In genomic region chr3:121290681-121291080, GRCm38 (mm10) we compare ENCODE assay signal across 10 mouse cellular contexts. TPM values are rescaled to one million over a fixed set of nuclear protein-coding genes. Genes with fewer than 3 reads are reported as not detected.
DNase-seq lines count a peak whose midpoint lies in the region; ATAC-seq and TF ChIP-seq lines count a peak whose summit lies in the region.
"Had no signal": no experiment of that assay in that cellular context is flagged by ENCODE, and none has a peak within 500 bp of the region (broad histone marks: within the 10 kb centered on the region; RNA-seq: fewer than 3 reads in every experiment).

No protein-coding gene starts in this region.

- H3K4me2 ChIP-seq in intestine, embryonic 16.5 days (ENCODE audit: low read depth, low read length), result peak overlapping the region; percentile 69
- H3K4me2 ChIP-seq in neural tube, embryonic 12.5 days (replicated peaks), result peak overlapping the region; percentile 66

- H3K79me2 ChIP-seq in liver, adult 2 months (ENCODE audit: control insufficient read depth, insufficient read depth, low read length), result no peaks in the 10 kb centered on the region; the same call in 1 of the 2 replicates

- H3K9ac ChIP-seq in liver, adult 2 months (ENCODE audit: low read depth, low read length), result peak overlapping the region; percentile 41; the same call in 1 of the 2 replicates
- H3K9ac ChIP-seq in intestine, embryonic 16.5 days (ENCODE audit: low read depth, low read length), result peak overlapping the region; percentile 73
- H3K9ac ChIP-seq in neural tube, embryonic 12.5 days, result no peak overlapping the region

- H3K27ac ChIP-seq in liver, adult 2 months (replicated peaks; ENCODE audit: insufficient read depth, low read depth, low read length), result peak overlapping the region; percentile 80
- peak overlapping the region; percentile 75; the same call in 1 of the 2 replicates for H3K27ac ChIP-seq in embryonic fibroblast, embryonic 13.5 days (ENCODE audit: insufficient read depth, low read length)
- peak overlapping the region; percentile 91 for H3K27ac ChIP-seq in intestine, embryonic 16.5 days (ENCODE audit: low read length)
- no peak overlapping the region for H3K27ac ChIP-seq in neural tube, embryonic 12.5 days

- H3K4me3 ChIP-seq in liver, adult 2 months (ENCODE audit: insufficient read depth, low read depth, low read length), result no peak overlapping the region
- H3K4me3 ChIP-seq in embryonic fibroblast, embryonic 13.5 days (ENCODE audit: insufficient read depth, low read length), result peak overlapping the region; percentile 59
- peak overlapping the region; percentile 69; the same call in 1 of the 2 replicates for H3K4me3 ChIP-seq in intestine, embryonic 16.5 days (ENCODE audit: low read length)
- H3K4me3 ChIP-seq in neural tube, embryonic 12.5 days, result no peak overlapping the region

- 70% methylated on average over 8 of the region's 8 CpGs for WGBS in liver, adult 2 months
- WGBS in intestine, embryonic 16.5 days, result 63% methylated on average over 8 of the region's 8 CpGs
- 83% methylated on average over 8 of the region's 8 CpGs for WGBS in neural tube, embryonic 12.5 days

- no peak for TF ChIP-seq POLR2A in liver, adult 2 months (IDR thresholded peaks at IDR 0.05; ENCODE audit: extremely low read depth, insufficient read depth, low read length)
- TF ChIP-seq POLR2A in embryonic fibroblast, embryonic 13.5 days (IDR thresholded peaks at IDR 0.05; ENCODE audit: low read depth, low read length), result no peak

- H3K4me1 ChIP-seq in liver, adult 2 months (ENCODE audit: control insufficient read depth, insufficient read depth, low read length), result peaks cover 10% of the 10 kb centered on the region
- H3K4me1 ChIP-seq in embryonic fibroblast, embryonic 13.5 days (ENCODE audit: control insufficient read depth, insufficient read depth, low read length), result peaks cover 7% of the 10 kb centered on the region; the same call in 1 of the 2 replicates
- H3K4me1 ChIP-seq in intestine, embryonic 16.5 days (ENCODE audit: control insufficient read depth, insufficient read depth, low read length), result peaks cover 2% of the 10 kb centered on the region; the same call in 1 of the 2 replicates
- no peaks in the 10 kb centered on the region for H3K4me1 ChIP-seq in neural tube, embryonic 12.5 days

- no peak for TF ChIP-seq CTCF in liver, adult 2 months (IDR thresholded peaks at IDR 0.05; ENCODE audit: low read depth, low read length)
- no peak for TF ChIP-seq CTCF in embryonic fibroblast, embryonic 13.5 days (IDR thresholded peaks at IDR 0.05; ENCODE audit: borderline replicate concordance, insufficient read depth, low read length)

- no peaks in the 10 kb centered on the region for H3K36me3 ChIP-seq in liver, adult 2 months (ENCODE audit: control insufficient read depth, insufficient read depth, low read length)
- H3K36me3 ChIP-seq in intestine, embryonic 16.5 days (ENCODE audit: control insufficient read depth, insufficient read depth, low read length), result no peaks in the 10 kb centered on the region
- no peaks in the 10 kb centered on the region for H3K36me3 ChIP-seq in neural tube, embryonic 12.5 days

- intact Hi-C loops in gastrocnemius, postnatal 14 days (cut with DNase I; ENCODE audit: low total_unique reads), result no loop called here

- no peak for ATAC-seq in intestine, embryonic 16.5 days
- no peak for ATAC-seq in neural tube, embryonic 12.5 days (ENCODE audit: low FRiP score, low read depth)

- H3K9me3 ChIP-seq in intestine, embryonic 16.5 days (ENCODE audit: control insufficient read depth, low read length), result no peaks in the 10 kb centered on the region
- no peaks in the 10 kb centered on the region for H3K9me3 ChIP-seq in neural tube, embryonic 12.5 days

- DNase-seq in liver, adult 2 months (ENCODE audit: extremely low read depth, low read depth, low spot score), result no peak
- DNase-seq in liver, result no peak
- no peak for DNase-seq in c-Kit-positive CD71-positive TER-119-positive erythroid progenitor cells, embryonic 14.5 days (ENCODE audit: low spot score)
- DNase-seq in gastrocnemius, postnatal 14 days, result no peak
- DNase-seq in left cerebral cortex, adult 18-20 months (ENCODE audit: low spot score in 2 of 2), result no peak
- DNase-seq: adrenal gland, adult 8-10 months; kidney, postnatal 25 days had no signal

- H3K27me3 ChIP-seq in liver, adult 2 months (ENCODE audit: control insufficient read depth, insufficient read depth, low read length), result no peaks in the 10 kb centered on the region
- no peaks in the 10 kb centered on the region for H3K27me3 ChIP-seq in intestine, embryonic 16.5 days (replicated peaks; ENCODE audit: control insufficient read depth, insufficient read depth, low read length)
- no peaks in the 10 kb centered on the region for H3K27me3 ChIP-seq in neural tube, embryonic 12.5 days (replicated peaks)

RNA-seq across cellular contexts. Expression of gene Alg14, which starts 0.9 kb away (rescaled TPM):
- total RNA-seq in liver, adult 2 months (2014; rRNA removed), result 12.6 and 14.3 TPM in 2 replicates
- polyA plus RNA-seq in liver, adult 2 months (2012; rRNA removed), result 23.4 and 24.3 TPM in 2 replicates
- polyA plus RNA-seq in embryonic fibroblast, embryonic 13.5 days (2011; ENCODE audit: insufficient read length, low read depth, missing spikeins), result 34.8 and 49.0 TPM in 2 replicates
- polyA plus RNA-seq in intestine, embryonic 16.5 days (2015; fragmentation: Nextera tagmentation; extraction: Ambion mirVana), result 39.5 and 41.3 TPM in 2 replicates
- 26.8 and 33.5 TPM in 2 replicates for polyA plus RNA-seq in neural tube, embryonic 12.5 days (2016; fragmentation: Nextera tagmentation; extraction: Ambion mirVana)
- total RNA-seq in gastrocnemius, postnatal 14 days (2021), result 10 to 100 TPM in 1 of 2 experiments, 1 to 10 TPM in 1; 8.7 to 12.4 TPM
- 10 to 100 TPM; 12.1 to 14.4 TPM for total RNA-seq in left cerebral cortex, adult 18-20 months (2021)

RNA-seq across cellular contexts. Expression of gene Tmem56, which starts 7.8 kb away (rescaled TPM):
- total RNA-seq in liver, adult 2 months (2014; rRNA removed), result 130 and 150 TPM in 2 replicates
- polyA plus RNA-seq in liver, adult 2 months (2012; rRNA removed), result 24.1 and 27.2 TPM in 2 replicates
- 0.27 and 1.1 TPM in 2 replicates for polyA plus RNA-seq in embryonic fibroblast, embryonic 13.5 days (2011; ENCODE audit: insufficient read length, low read depth, missing spikeins)
- polyA plus RNA-seq in intestine, embryonic 16.5 days (2015; fragmentation: Nextera tagmentation; extraction: Ambion mirVana), result 1.3 TPM in 2 replicates
- polyA plus RNA-seq in neural tube, embryonic 12.5 days (2016; fragmentation: Nextera tagmentation; extraction: Ambion mirVana), result 0.60 and 0.82 TPM in 2 replicates
- total RNA-seq in gastrocnemius, postnatal 14 days (2021), result 1 to 10 TPM; 9.4 to 9.5 TPM
- total RNA-seq in left cerebral cortex, adult 18-20 months (2021), result 10 to 100 TPM; 48.2 to 48.6 TPM

Comparison
In these comparisons a context has a peak if more than half of its experiments do, and no peak if none do; other contexts are left out.
1. H3K4me3 ChIP-seq: peak in embryonic fibroblast, embryonic 13.5 days (single experiment) and intestine, embryonic 16.5 days (single experiment); none in liver, adult 2 months (single experiment) and neural tube, embryonic 12.5 days (single experiment).
2. RNA of gene Tmem56, which starts 7.8 kb away (polyA plus RNA-seq): 24.1 to 27.2 TPM in liver, adult 2 months; 1.3 TPM in intestine, embryonic 16.5 days, 0.27 to 1.1 TPM in embryonic fibroblast, embryonic 13.5 days and 0.60 to 0.82 TPM in neural tube, embryonic 12.5 days; every median in the first group is over 10 times any median in the second.